Comparison of ENCODE assay signal across 8 mouse cellular contexts in genomic region chr13:55715167-55715512, GRCm38 (mm10). TPM values are rescaled to one million over a fixed set of nuclear protein-coding genes. Genes with fewer than 3 reads are reported as not detected.
A peak's percentile ranks its signal among the peaks of the same experiment; 100 is the strongest.
DNase-seq lines count a peak whose midpoint lies in the region; ATAC-seq and TF ChIP-seq lines count a peak whose summit lies in the region.

No protein-coding gene starts in this region.

- ATAC-seq in kidney, embryonic 16.5 days (ENCODE audit: low FRiP score, low TSS enrichment) = no peak
- ATAC-seq in hindbrain, postnatal 0 days = no peak; the same call in none of the 2 replicates
- no peak for ATAC-seq in midbrain, postnatal 0 days (ENCODE audit: low FRiP score)

- no peaks in the 10 kb centered on the region for H3K9me3 ChIP-seq in kidney, embryonic 16.5 days (ENCODE audit: low read length)
- H3K9me3 ChIP-seq in embryonic facial prominence, embryonic 10.5 days = no peaks in the 10 kb centered on the region
- H3K9me3 ChIP-seq in hindbrain, postnatal 0 days (ENCODE audit: low read length) = no peaks in the 10 kb centered on the region
- H3K9me3 ChIP-seq in midbrain, postnatal 0 days (ENCODE audit: low read length) = no peaks in the 10 kb centered on the region

- H3K4me1 ChIP-seq in kidney, embryonic 16.5 days (ENCODE audit: insufficient read depth, low read length) = peaks cover 6% of the 10 kb centered on the region; the same call in 1 of the 2 replicates
- H3K4me1 ChIP-seq in embryonic facial prominence, embryonic 10.5 days = peaks cover 10% of the 10 kb centered on the region
- H3K4me1 ChIP-seq in hindbrain, postnatal 0 days (ENCODE audit: insufficient read depth, low read length) = no peaks in the 10 kb centered on the region
- peaks cover 5% of the 10 kb centered on the region; the same call in 1 of the 2 replicates for H3K4me1 ChIP-seq in midbrain, postnatal 0 days (ENCODE audit: insufficient read depth, low read length)

- DNase-seq in kidney, postnatal 36 days = no peak
- no peak for DNase-seq in embryonic facial prominence, embryonic 10.5 days (ENCODE audit: low spot score)
- DNase-seq in hindbrain, postnatal 0 days (ENCODE audit: low spot score) = no peak
- DNase-seq in midbrain, postnatal 0 days (ENCODE audit: low spot score) = no peak
- DNase-seq in cerebellum, adult 11-12 months = no peak
- DNase-seq in adrenal gland, adult 18-20 months (ENCODE audit: low spot score in 2 of 2) = no peak
- DNase-seq in thymus, postnatal 14 days = no peak

- peak overlapping the region; percentile 88 for H3K27ac ChIP-seq in kidney, embryonic 16.5 days (ENCODE audit: low read length)
- peak overlapping the region; percentile 96 for H3K27ac ChIP-seq in embryonic facial prominence, embryonic 10.5 days (replicated peaks)
- peak overlapping the region; percentile 94 for H3K27ac ChIP-seq in hindbrain, postnatal 0 days
- H3K27ac ChIP-seq in midbrain, postnatal 0 days (ENCODE audit: low read depth, low read length) = peak overlapping the region; percentile 97

- peak overlapping the region; percentile 80 for H3K4me3 ChIP-seq in kidney, embryonic 16.5 days (ENCODE audit: low read length)
- peak overlapping the region; percentile 93 for H3K4me3 ChIP-seq in embryonic facial prominence, embryonic 10.5 days
- peak overlapping the region; percentile 84 for H3K4me3 ChIP-seq in hindbrain, postnatal 0 days (ENCODE audit: low read length)
- H3K4me3 ChIP-seq in midbrain, postnatal 0 days (ENCODE audit: low read depth, low read length) = peak overlapping the region; percentile 72

- H3K36me3 ChIP-seq in kidney, embryonic 16.5 days (ENCODE audit: insufficient read depth, low read length) = peaks cover 18% of the 10 kb centered on the region
- peaks cover 31% of the 10 kb centered on the region for H3K36me3 ChIP-seq in embryonic facial prominence, embryonic 10.5 days (replicated peaks)
- no peaks in the 10 kb centered on the region; the same call in 1 of the 2 replicates for H3K36me3 ChIP-seq in hindbrain, postnatal 0 days (ENCODE audit: insufficient read depth, low read length)
- H3K36me3 ChIP-seq in midbrain, postnatal 0 days (ENCODE audit: insufficient read depth, low read length) = peaks cover 18% of the 10 kb centered on the region

- H3K4me2 ChIP-seq in kidney, embryonic 16.5 days (replicated peaks; ENCODE audit: low read depth, low read length) = peak overlapping the region; percentile 66
- peak overlapping the region; percentile 53 for H3K4me2 ChIP-seq in hindbrain, postnatal 0 days (ENCODE audit: low read depth, low read length)
- H3K4me2 ChIP-seq in midbrain, postnatal 0 days (ENCODE audit: low read depth, low read length, poor library complexity, severe bottlenecking) = peak overlapping the region; percentile 55

- WGBS in kidney, embryonic 16.5 days = 1% methylated on average over 5 of the region's 5 CpGs
- 16% methylated on average over 5 of the region's 5 CpGs for WGBS in embryonic facial prominence, embryonic 10.5 days
- 3% methylated on average over 5 of the region's 5 CpGs for WGBS in hindbrain, postnatal 0 days
- WGBS in midbrain, postnatal 0 days = 9% methylated on average over 5 of the region's 5 CpGs

- TF ChIP-seq CTCF in hindbrain, postnatal 0 days (IDR thresholded peaks at IDR 0.05; ENCODE audit: low read depth) = no peak
- no peak for TF ChIP-seq CTCF in midbrain, postnatal 0 days (IDR thresholded peaks at IDR 0.05)

- no peaks in the 10 kb centered on the region for H3K27me3 ChIP-seq in kidney, embryonic 16.5 days (ENCODE audit: insufficient read depth, low read length)
- H3K27me3 ChIP-seq in embryonic facial prominence, embryonic 10.5 days (replicated peaks; ENCODE audit: low read depth, poor library complexity, severe bottlenecking) = no peaks in the 10 kb centered on the region
- H3K27me3 ChIP-seq in hindbrain, postnatal 0 days (ENCODE audit: insufficient read depth, low read length) = no peaks in the 10 kb centered on the region
- no peaks in the 10 kb centered on the region for H3K27me3 ChIP-seq in midbrain, postnatal 0 days (ENCODE audit: insufficient read depth, low read length)

- peak overlapping the region; percentile 89 for H3K9ac ChIP-seq in kidney, embryonic 16.5 days (replicated peaks; ENCODE audit: low read length)
- H3K9ac ChIP-seq in hindbrain, postnatal 0 days (replicated peaks; ENCODE audit: low read length) = peak overlapping the region; percentile 93
- peak overlapping the region; percentile 91 for H3K9ac ChIP-seq in midbrain, postnatal 0 days (replicated peaks; ENCODE audit: low read length, poor library complexity, severe bottlenecking)

RNA-seq across cellular contexts. Expression of gene Txndc15, which starts 0.7 kb away (rescaled TPM):
- 97.2 and 99.7 TPM in 2 replicates for polyA plus RNA-seq in kidney, embryonic 16.5 days (2015; fragmentation: Nextera tagmentation; extraction: Ambion mirVana)
- 65.1 and 68.0 TPM in 2 replicates for polyA plus RNA-seq in embryonic facial prominence, embryonic 10.5 days (2016; fragmentation: Nextera tagmentation; extraction: Ambion mirVana)
- 111 and 113 TPM in 2 replicates for total RNA-seq in hindbrain, postnatal 0 days (2014; rRNA removed)
- polyA plus RNA-seq in hindbrain, postnatal 0 days (2015; fragmentation: Nextera tagmentation; extraction: Ambion mirVana) = 129 TPM in 2 replicates
- 93.4 and 108 TPM in 2 replicates for total RNA-seq in midbrain, postnatal 0 days (2014; rRNA removed)
- 137 and 142 TPM in 2 replicates for polyA plus RNA-seq in midbrain, postnatal 0 days (2015; fragmentation: Nextera tagmentation; extraction: Ambion mirVana)
- total RNA-seq in adrenal gland, adult 18-20 months (2021) = 10 to 100 TPM; 71.2 to 73.8 TPM

RNA-seq across cellular contexts. Expression of gene Pcbd2, which starts 12.0 kb away (rescaled TPM):
- 52.5 and 52.7 TPM in 2 replicates for polyA plus RNA-seq in kidney, embryonic 16.5 days (2015; fragmentation: Nextera tagmentation; extraction: Ambion mirVana)
- polyA plus RNA-seq in embryonic facial prominence, embryonic 10.5 days (2016; fragmentation: Nextera tagmentation; extraction: Ambion mirVana) = 36.3 and 43.7 TPM in 2 replicates
- total RNA-seq in hindbrain, postnatal 0 days (2014; rRNA removed) = 4.9 and 11.0 TPM in 2 replicates
- 32.1 and 35.6 TPM in 2 replicates for polyA plus RNA-seq in hindbrain, postnatal 0 days (2015; fragmentation: Nextera tagmentation; extraction: Ambion mirVana)
- total RNA-seq in midbrain, postnatal 0 days (2014; rRNA removed) = 7.2 and 8.6 TPM in 2 replicates
- 28.2 and 30.6 TPM in 2 replicates for polyA plus RNA-seq in midbrain, postnatal 0 days (2015; fragmentation: Nextera tagmentation; extraction: Ambion mirVana)
- 10 to 100 TPM; 75.9 to 84.6 TPM for total RNA-seq in adrenal gland, adult 18-20 months (2021)

RNA-seq across cellular contexts. Expression of gene B230219D22Rik, which starts 22.2 kb away (rescaled TPM):
- polyA plus RNA-seq in kidney, embryonic 16.5 days (2015; fragmentation: Nextera tagmentation; extraction: Ambion mirVana) = 55.2 and 62.2 TPM in 2 replicates
- 55.5 and 60.7 TPM in 2 replicates for polyA plus RNA-seq in embryonic facial prominence, embryonic 10.5 days (2016; fragmentation: Nextera tagmentation; extraction: Ambion mirVana)
- 132 and 145 TPM in 2 replicates for total RNA-seq in hindbrain, postnatal 0 days (2014; rRNA removed)
- 51.7 and 55.0 TPM in 2 replicates for polyA plus RNA-seq in hindbrain, postnatal 0 days (2015; fragmentation: Nextera tagmentation; extraction: Ambion mirVana)
- 164 and 177 TPM in 2 replicates for total RNA-seq in midbrain, postnatal 0 days (2014; rRNA removed)
- polyA plus RNA-seq in midbrain, postnatal 0 days (2015; fragmentation: Nextera tagmentation; extraction: Ambion mirVana) = 58.4 and 62.8 TPM in 2 replicates
- total RNA-seq in adrenal gland, adult 18-20 months (2021) = 10 to 100 TPM; 45.9 to 56.8 TPM
